Mouse (Mus musculus) adrenal gland, adult 2 months (tissue): ENCODE results near the gene Olfr786. TPM values are rescaled to one million over a fixed set of nuclear protein-coding genes. Genes with fewer than 3 reads are reported as not detected.

ENCODE experiments used
- DNase-seq: peaks from one replicate; pipeline ENCODE4 v3.0.0; 2021
- long read RNA-seq: library from polyadenylated mRNA; stranded (forward); transcript quantifications from one replicate; pipeline ENCODE4 v2.0.0, GENCODE M21; 2021
- polyA plus RNA-seq: library from polyadenylated mRNA; depleted of rRNA; stranded (reverse); fragments of >200 nt; gene quantifications from 2 replicates; pipeline ENCODE4 v1.2.3, GENCODE M21; 2012; rRNA removed
- total RNA-seq, 2 experiments: library from RNA; stranded (reverse); gene quantifications; 2 replicates each; pipeline ENCODE4 v1.2.3; 2021

The Olfr786 gene
- total RNA-seq, result not detected
- not detected in 2 replicates for polyA plus RNA-seq
- long read RNA-seq, result 0 reads

- DNase-seq, result no peak
Measured at GRCm38 (mm10) chr10:129427006-129427405, at the start of gene Olfr786. TSS of gene Olfr786 (plus strand) at chr10:129427306.

GRCm38 (mm10) chr10:129383783-129384182 is 43.3 kb upstream of the Olfr786 start, which contains the start of gene Olfr784:
TSS of gene Olfr784 (plus strand) at chr10:129384083.
- DNase-seq, result no peak

GRCm38 (mm10) chr10:129400892-129401291 is 26.2 kb upstream of the Olfr786 start:
- no peak for DNase-seq

DNA sequence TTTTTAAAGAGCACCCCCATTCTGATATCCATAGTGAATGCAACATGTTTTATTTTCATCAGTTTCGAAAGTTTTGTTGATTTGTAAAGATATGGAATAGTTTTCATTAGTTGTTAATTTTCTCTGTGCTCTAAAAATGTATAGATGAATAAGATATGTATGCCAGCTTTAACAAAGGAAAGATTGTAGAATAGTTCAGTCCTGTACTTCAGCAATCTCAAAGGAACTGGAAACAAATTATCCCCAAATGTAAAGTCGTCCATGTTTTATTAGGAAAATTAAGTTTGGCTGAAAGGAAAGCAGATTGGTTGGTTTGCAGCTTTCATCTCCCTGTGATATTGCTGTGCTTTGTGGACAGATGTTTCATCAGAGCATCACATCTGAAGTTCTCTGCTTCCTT is 22.0 kb upstream of the Olfr786 start, which contains the start of gene Olfr785:
Olfr785 (plus strand) TSS at position 301 of the 400 bp plus-strand sequence.
- DNase-seq, result no peak

GRCm38 (mm10) chr10:129461562-129461961 is 34.5 kb downstream of the Olfr786 start, which contains the start of gene Olfr787:
TSS of gene Olfr787 (plus strand) at chr10:129461862.
- no peak for DNase-seq

DNA sequence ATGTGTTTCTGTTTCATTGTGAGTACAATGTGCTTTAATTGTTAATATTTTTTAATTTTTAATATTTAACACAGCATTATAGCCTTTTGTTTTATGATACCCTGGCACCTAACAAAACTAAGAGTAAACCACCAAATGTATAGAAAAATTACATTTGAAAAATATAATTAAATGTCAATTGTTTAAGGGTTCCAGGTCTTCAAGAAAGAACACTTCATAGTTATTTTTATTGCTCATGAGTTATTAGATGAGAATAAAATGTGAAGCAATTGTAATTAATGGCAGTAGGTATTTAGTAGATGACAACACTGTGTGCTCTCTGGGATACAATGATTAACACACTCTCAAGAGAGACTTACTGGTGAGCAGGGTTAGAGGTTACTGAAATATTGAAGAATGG is 43.6 kb downstream of the Olfr786 start, which contains the start of gene Olfr788:
Olfr788 (plus strand) TSS at position 301 of the 400 bp plus-strand sequence.
- DNase-seq, result no peak

GRCm38 (mm10) chr10:129473256-129473655 is 46.1 kb downstream of the Olfr786 start:
- no peak for DNase-seq

DNA sequence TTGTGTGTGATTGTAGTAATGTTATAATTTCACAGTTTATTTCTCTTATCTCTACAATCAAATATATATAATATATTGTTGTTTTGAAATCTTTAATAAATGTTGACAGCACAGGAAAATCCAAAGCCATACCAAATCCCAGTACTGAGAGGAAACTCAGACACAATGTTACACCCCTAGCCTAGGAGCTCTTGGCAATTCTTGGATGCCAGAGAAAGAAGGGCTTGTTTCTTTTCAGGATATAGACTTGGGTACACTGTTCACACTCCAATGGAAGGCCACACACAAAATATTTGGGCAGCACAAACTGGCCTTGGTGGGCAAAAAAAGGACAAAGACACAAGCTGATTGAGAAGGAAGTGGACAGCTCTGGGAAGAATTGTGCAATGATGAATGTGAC is 46.6 kb downstream of the Olfr786 start:
- no peak for DNase-seq

- no peak for DNase-seq
Measured at GRCm38 (mm10) chr10:129484452-129484851, 57.3 kb downstream of the Olfr786 start, which contains the start of gene Olfr789. TSS of gene Olfr789 (plus strand) at chr10:129484752.

Other genes with a start within 250 kb of the Olfr786 start
- gene Olfr772, start 249.4 kb upstream of the Olfr786 start, total RNA-seq, result not detected
- gene Olfr772, start 249.4 kb upstream of the Olfr786 start, polyA plus RNA-seq, result not detected in 2 replicates
- gene Olfr773, start 239.9 kb upstream of the Olfr786 start, total RNA-seq, result not detected
- not detected in 2 replicates for gene Olfr773, start 239.9 kb upstream of the Olfr786 start, polyA plus RNA-seq
- gene Olfr774, start 191.1 kb upstream of the Olfr786 start, total RNA-seq, result not detected
- gene Olfr774, start 191.1 kb upstream of the Olfr786 start, polyA plus RNA-seq, result not detected in 2 replicates
- gene Olfr775, start 178.9 kb upstream of the Olfr786 start, total RNA-seq, result not detected
- not detected in 2 replicates for gene Olfr775, start 178.9 kb upstream of the Olfr786 start, polyA plus RNA-seq
- not detected for gene Olfr776, start 168.2 kb upstream of the Olfr786 start, total RNA-seq
- not detected in 2 replicates for gene Olfr776, start 168.2 kb upstream of the Olfr786 start, polyA plus RNA-seq
- not detected for gene Olfr777, start 155.8 kb upstream of the Olfr786 start, total RNA-seq
- gene Olfr777, start 155.8 kb upstream of the Olfr786 start, polyA plus RNA-seq, result not detected in 2 replicates
- not detected for gene Olfr780, start 109.2 kb upstream of the Olfr786 start, total RNA-seq
- not detected in 2 replicates for gene Olfr780, start 109.2 kb upstream of the Olfr786 start, polyA plus RNA-seq
- not detected for gene Olfr781, start 98.5 kb upstream of the Olfr786 start, total RNA-seq
- gene Olfr781, start 98.5 kb upstream of the Olfr786 start, polyA plus RNA-seq, result not detected in 2 replicates
- not detected for gene Olfr782, start 78.5 kb upstream of the Olfr786 start, total RNA-seq
- not detected in 2 replicates for gene Olfr782, start 78.5 kb upstream of the Olfr786 start, polyA plus RNA-seq
- not detected for gene Olfr784, start 43.2 kb upstream of the Olfr786 start, total RNA-seq
- gene Olfr784, start 43.2 kb upstream of the Olfr786 start, polyA plus RNA-seq, result not detected in 2 replicates
- not detected for gene Olfr785, start 21.9 kb upstream of the Olfr786 start, total RNA-seq
- gene Olfr785, start 21.9 kb upstream of the Olfr786 start, polyA plus RNA-seq, result not detected in 2 replicates
- not detected for gene Olfr787, start 34.6 kb downstream of the Olfr786 start, total RNA-seq
- not detected in 2 replicates for gene Olfr787, start 34.6 kb downstream of the Olfr786 start, polyA plus RNA-seq
- not detected for gene Olfr788, start 43.7 kb downstream of the Olfr786 start, total RNA-seq
- gene Olfr788, start 43.7 kb downstream of the Olfr786 start, polyA plus RNA-seq, result not detected in 2 replicates
- gene Olfr789, start 57.4 kb downstream of the Olfr786 start, total RNA-seq, result not detected
- gene Olfr789, start 57.4 kb downstream of the Olfr786 start, polyA plus RNA-seq, result not detected in 2 replicates
- not detected for gene Olfr790, start 71.2 kb downstream of the Olfr786 start, total RNA-seq
- gene Olfr790, start 71.2 kb downstream of the Olfr786 start, polyA plus RNA-seq, result not detected in 2 replicates
- gene Olfr791, start 94.5 kb downstream of the Olfr786 start, total RNA-seq, result not detected
- gene Olfr791, start 94.5 kb downstream of the Olfr786 start, polyA plus RNA-seq, result not detected in 2 replicates
- not detected for gene Olfr792, start 111.9 kb downstream of the Olfr786 start, total RNA-seq
- gene Olfr792, start 111.9 kb downstream of the Olfr786 start, polyA plus RNA-seq, result not detected in 2 replicates
- not detected for gene Olfr794, start 140.3 kb downstream of the Olfr786 start, total RNA-seq
- not detected in 2 replicates for gene Olfr794, start 140.3 kb downstream of the Olfr786 start, polyA plus RNA-seq
- gene Olfr796, start 185.3 kb downstream of the Olfr786 start, total RNA-seq, result not detected
- not detected in 2 replicates for gene Olfr796, start 185.3 kb downstream of the Olfr786 start, polyA plus RNA-seq
- gene Olfr798, start 200.6 kb downstream of the Olfr786 start, total RNA-seq, result not detected
- not detected in 2 replicates for gene Olfr798, start 200.6 kb downstream of the Olfr786 start, polyA plus RNA-seq
- gene Olfr799, start 210.2 kb downstream of the Olfr786 start, total RNA-seq, result not detected
- not detected in 2 replicates for gene Olfr799, start 210.2 kb downstream of the Olfr786 start, polyA plus RNA-seq
- gene Olfr800, start 230.4 kb downstream of the Olfr786 start, total RNA-seq, result not detected
- gene Olfr800, start 230.4 kb downstream of the Olfr786 start, polyA plus RNA-seq, result not detected in 2 replicates
- not detected for gene Olfr801, start 246.6 kb downstream of the Olfr786 start, total RNA-seq
- not detected in 2 replicates for gene Olfr801, start 246.6 kb downstream of the Olfr786 start, polyA plus RNA-seq